Mouse (Mus musculus) adrenal gland, adult (tissue): ENCODE measurements at regions not wholly inside any gene's neighbourhood (a gene's known extent, or its start where the extent isn't known, plus 50 kb on each side); places are given as distances from the start of the nearest gene placed in this dataset.

Experiments
- DNase-seq, 2 experiments: peaks; one replicate each; pipeline ENCODE4 v3.0.0; 2022 to 2023; ENCODE audit warnings: low spot score in 1 of 2; ENCODE audit not compliant: inconsistent age in 2 of 2

- no peak for DNase-seq
Observed at GRCm38 (mm10) chr15:48860627-48861026, 5024.1 kb upstream of the Gm7489 start.

DNA sequence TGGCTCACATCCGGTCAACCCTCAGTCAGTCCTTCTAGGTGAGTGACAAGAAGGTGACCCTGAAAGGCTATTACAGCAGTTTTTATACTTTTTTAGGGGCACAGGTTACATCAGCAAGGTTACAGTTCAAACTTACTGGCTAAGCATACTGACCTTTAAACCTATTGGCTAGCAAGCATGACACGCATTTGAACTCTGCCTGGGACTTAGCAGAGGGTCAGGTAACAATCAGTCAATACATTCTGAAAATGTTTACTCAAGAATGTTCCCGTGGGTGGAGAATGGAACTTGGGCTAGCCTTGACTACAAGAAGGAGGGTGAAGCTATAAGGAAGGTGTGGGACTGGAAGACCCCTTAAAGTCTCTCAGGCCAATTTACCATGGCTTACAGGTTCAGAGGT lies 4986.2 kb upstream of the Gm7489 start:
- DNase-seq: no peak

DNA sequence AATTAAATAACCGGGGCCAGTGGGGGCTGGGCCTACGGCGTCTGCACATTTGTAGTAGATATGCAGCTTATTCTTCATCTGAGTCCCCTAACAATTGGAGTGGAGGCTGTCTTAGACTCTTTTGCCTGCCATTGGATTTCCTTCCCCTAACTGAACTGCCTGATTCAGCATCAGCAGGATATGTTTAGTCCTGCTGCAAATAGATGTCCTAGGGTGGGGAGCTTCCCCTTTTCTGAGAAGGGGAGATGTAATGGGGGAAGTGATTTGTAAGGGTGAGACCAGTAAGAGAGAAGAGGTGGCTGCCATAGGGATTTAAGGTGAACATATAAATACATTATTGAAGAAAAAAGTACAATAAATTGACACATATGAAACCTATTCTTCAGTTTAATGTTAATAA lies 4980.0 kb upstream of the Gm7489 start:
- DNase-seq: no peak

DNA sequence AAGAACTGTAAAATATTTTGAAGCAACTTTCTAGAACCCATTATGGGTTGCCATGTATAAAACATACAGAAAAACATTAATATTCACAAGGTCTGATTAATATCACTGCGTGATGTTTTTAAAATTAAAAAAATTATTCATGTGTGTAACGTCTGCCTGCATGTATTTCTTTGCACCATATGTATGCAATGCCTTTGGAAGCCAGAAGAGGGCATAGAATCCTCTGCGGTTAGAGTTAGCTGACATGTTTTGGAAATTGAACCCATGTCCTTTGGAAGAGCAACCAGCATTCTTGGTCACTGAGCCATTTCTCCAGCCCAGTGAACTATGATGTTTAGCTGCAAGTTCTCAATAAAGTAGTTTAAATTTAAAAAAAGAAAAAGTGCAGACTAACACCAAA lies 4958.8 kb upstream of the Gm7489 start:
- peak in 1 of 2 experiments; percentile 24 for DNase-seq

DNA sequence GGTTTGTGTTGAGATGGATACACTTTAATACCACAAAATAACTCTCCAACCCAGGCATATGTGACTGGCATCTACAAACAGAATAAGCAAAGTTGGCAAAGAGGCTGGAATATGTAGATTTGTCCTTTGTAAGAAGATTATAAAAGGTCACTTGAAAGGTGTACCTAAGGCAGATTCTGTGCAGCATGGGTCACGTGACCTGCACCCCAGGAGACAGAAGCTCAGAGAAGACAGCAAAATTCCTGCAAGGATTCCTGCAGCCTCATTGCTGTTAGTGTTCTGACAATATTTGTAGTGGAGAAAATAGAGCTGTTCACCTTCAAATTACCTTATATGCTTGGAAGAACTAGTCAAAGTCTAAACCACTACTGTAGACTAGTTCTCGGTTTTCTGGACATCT lies 4938.6 kb upstream of the Gm7489 start:
- DNase-seq: no peak

GRCm38 (mm10) chr15:48976176-48976575 lies 4908.5 kb upstream of the Gm7489 start:
- DNase-seq: no peak

DNA sequence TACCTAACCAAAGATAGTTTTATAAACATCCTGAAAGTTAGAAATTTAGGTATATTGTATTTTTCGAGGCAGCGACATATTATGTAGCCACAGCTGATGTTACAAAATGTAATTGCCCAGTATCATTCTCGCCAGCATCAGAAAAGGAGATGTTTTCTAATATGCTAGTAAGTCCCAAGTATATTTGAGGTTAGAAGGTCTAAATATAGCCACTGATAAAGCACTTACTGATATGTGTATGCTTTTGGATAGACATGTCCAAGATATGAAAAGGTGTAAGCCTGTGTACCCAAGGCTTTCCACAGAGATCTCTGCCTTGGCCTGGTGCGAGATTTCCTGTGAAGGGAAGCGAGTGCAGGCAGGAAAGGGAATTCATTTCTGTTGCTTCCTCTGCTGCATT lies 4908.1 kb upstream of the Gm7489 start:
- no peak for DNase-seq
